Mouse (Mus musculus): ENCODE results near the gene Ipmk.

Gene Ipmk

DNA sequence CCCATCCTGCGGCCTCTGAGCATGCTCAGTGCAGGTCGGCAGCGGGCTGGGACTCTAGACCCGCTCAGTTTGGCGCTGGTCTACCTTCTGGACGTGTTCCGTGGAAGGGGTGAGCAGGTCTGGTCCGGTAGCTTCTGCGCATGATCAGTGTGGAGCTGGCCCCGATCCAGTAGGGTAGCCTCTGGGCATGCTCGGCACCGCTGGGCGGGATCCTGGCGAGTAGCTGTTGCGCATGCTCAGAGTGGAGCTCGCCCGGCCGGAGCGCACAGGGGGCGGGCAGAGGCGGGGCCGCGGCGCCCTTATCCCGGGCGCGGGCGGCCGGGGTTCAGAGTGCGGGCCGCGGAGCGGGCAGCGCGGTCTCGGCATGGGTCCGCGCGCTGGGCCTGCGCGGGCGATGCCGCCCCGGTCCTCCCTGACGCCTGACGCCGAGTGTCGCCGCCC, at the start of gene Ipmk:
Ipmk (plus strand) TSS at position 255 of the 441 bp plus-strand sequence.
- peak; percentile 97 to 98 for DNase-seq (ENCODE audit: low spot score in 2 of 2)

DNA sequence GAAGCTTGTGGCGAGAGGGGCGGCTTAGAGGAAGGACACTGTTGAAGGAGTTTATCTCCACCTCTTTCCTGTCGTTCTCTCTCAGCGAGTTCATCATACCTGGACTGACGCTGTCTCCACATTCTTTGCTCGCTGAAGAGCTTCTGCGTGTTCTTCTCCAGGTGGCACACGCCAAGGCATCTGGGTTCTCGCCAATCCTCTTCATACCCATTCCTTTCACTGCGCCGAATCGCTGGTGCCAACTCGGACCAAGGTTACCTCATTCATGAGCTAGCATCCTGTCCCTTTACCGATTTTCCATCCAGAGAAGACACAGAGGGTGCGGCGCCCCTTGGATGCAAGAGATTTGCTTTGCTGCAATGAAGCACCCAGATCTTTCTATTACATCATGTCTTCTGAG, 47.4 kb upstream of the Ipmk start:
- no peak for DNase-seq (ENCODE audit: low spot score in 2 of 2)

DNA sequence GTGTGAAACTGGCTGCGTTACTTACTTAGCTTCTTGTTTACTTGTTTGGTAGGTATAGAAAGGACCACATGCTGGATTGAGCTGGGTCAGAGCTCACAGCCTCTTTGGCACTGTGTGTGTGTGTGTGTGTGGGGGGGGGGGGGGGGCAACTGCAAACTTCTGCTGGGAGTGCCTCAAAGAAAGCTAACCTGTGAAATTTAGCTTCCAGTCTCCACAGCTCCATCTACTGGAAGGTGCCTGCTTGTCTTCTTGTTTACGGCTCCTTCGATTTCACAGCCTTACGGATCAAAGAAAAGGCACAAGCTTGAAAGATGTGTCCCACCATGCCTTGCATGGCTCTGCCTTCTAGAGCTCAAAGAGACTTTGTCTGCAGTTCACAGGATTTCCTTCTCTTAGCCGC, 45.1 kb upstream of the Ipmk start:
- peak in 1 of 2 experiments; percentile 31 for DNase-seq (ENCODE audit: low spot score in 2 of 2)

DNA sequence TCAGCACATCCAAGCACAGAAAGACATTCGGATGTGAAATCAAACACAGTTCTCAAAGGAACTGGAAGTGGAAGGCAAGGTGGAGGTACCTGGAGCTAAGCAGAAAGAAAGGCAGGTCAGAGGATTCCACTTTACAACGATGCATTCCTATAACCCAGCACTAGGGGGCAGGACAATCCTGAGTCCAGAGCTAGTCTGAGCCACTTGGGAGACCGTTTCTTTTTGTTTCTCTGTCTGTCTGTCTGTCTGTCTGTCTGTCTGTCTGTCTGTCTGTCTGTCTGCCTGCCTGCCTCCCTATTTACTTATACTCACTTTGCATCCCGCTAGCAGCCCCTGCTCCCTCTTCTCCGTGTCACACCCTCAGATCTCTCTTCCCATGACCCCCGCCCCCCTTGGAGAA, 41.4 kb upstream of the Ipmk start:
- DNase-seq (ENCODE audit: low spot score in 2 of 2), result peak; percentile 16 to 56

DNA sequence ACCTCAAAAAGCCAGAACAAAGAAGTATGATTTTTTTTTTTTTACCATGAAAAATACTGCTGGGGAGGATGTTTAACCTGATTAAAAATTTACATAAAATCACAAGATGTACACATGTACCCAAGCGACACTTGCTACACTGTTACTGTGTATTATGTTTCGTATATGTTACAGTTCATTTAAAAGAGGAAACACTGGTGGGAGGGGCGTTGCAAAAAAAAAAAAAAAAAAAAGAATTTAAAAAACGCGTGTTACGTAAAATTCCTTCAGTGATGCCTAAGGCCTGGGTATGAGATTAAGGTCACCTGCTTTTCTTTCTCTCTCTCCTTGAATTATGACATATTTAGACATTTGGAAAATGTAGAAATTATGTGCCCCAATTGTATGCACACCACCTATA, 40.8 kb upstream of the Ipmk start:
- DNase-seq (ENCODE audit: low spot score in 2 of 2), result no peak

DNA sequence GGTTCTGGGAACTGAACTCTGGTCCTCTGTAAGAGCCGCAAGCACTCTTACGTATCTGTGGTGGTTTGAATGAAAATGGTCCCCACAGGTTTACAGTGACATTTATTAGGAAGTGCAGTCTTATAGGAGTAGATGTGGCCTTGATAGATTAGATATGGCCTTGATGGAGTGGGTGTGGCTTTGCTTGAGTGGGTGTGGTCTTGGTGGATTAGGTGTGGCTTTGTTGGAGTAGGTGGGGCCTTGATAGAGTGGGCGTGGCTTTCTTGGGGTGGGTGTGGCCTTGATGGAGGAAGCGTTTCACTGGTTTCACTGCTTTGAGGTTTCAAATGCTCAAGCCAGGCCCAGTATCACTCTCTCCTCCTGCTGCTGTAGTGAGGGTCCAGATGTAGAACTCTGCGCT, 39.4 kb upstream of the Ipmk start:
- no peak for DNase-seq (ENCODE audit: low spot score in 2 of 2)

DNA sequence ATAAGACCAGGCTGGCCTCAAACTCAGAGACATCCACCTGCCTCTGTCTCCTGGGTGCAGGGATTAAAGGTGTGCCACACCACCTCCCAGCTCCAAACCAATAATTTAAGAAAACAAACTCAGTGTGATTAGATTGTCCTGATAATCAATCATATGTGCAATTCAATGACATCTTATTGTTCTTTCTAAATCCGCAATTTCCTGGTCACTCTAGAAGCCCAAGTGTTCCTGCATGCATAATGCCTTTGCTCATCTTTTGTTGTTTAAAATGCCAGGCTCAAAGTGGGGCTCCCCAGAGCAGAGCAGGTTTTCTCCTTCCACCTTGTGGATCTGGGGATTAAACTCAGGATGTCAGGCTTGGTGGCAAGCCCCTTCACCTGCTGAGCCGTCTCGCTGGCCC, 37.3 kb upstream of the Ipmk start:
- DNase-seq (ENCODE audit: low spot score in 2 of 2), result no peak

DNA sequence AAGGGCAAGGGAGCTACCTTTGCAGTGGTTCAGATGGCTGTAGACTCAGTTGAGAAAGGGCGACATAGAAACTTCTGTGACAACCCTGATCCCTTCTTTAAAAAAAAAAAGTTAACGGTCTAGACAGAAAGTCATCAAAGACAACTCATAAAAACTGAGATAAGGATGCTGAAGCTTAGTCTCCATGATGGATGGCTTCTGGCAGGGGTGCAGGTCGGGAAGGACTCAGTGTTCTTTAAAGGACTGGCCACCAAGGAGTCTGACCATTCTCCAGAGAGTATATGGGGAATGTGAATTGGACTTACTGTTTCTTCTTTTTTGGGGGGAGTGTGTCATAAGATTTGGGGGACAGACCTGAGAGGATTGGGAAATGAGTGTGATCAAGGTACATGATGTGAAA, 33.0 kb upstream of the Ipmk start:
- DNase-seq (ENCODE audit: low spot score in 2 of 2), result no peak

DNA sequence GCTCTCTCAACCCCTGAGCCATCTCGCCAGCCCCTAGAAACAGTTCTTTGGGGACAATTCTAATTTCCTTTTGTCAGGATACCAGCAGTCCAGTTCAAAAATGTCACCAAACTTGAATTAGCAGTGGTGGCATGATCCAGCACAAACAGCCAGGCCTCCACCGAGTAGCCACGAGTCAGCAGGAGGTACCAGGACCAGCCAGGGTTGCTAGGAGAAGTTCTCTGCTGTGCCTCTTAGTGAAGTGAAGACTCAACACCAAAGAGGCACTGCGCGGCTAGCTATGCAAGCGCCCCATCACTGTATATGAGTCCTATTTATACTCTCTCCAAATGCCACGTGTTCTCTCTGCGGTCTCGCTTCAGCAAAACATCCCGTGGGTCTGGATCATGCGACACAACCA, 31.5 kb upstream of the Ipmk start:
- no peak for DNase-seq (ENCODE audit: low spot score in 2 of 2)

DNA sequence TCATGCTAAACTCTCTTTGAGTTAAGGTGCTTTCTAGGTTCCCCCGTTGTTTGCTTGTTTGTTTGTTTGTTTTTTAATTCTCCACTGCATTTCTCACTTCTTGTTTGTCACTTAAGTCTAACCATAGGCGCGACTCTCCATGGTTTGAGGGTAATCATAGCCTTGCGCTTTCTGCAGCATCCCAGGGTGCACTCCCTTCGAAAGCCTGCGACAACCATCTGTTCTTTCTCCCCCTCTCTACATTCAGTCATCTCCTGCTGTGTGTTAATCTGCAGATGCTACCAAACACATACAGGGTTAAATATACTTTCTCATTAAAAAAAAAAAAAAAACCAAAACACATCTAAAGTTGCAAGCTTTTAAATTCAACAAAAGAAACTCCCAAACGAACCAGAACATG, 31.1 kb upstream of the Ipmk start:
- no peak for DNase-seq (ENCODE audit: low spot score in 2 of 2)

DNA sequence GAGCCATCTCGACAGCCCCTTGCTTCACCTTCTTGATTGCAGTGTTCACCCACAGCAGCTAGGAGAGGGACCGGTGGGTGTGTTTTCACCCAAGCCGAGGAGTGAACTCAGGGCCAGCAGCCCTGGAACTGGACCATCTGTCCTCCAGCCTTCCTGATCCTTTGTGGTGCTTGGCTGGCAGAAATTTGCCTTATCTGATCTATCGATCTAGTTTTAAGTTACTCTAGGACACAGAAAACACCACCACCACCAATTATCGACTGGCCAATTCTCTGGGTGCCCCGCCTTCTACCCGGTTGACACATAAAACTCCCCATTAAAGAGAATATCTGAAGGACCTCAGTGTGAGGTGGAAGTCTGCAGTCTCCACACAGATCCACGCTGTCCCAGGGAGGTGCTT, 23.9 kb upstream of the Ipmk start:
- no peak for DNase-seq (ENCODE audit: low spot score in 2 of 2)

DNA sequence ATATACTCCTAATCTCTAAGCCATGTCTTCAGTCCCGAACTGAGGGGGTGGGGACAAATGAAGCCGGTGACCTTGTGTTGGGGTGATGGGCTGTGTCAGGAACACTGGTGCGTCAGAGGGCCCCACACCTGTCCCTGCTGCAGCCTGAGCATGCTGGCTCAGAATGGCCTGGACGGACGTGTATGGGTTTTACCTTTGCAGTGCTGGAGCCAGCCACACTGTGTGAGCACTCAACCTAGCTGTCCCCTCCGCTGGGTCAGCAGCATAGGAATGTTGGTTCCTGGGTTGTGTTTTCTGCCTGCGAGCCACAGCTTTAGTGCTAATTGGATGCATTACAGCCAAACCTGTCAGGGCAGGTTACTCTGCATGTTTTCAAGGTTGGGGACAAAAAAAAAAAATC, 21.4 kb upstream of the Ipmk start:
- DNase-seq (ENCODE audit: low spot score in 2 of 2), result no peak

DNA sequence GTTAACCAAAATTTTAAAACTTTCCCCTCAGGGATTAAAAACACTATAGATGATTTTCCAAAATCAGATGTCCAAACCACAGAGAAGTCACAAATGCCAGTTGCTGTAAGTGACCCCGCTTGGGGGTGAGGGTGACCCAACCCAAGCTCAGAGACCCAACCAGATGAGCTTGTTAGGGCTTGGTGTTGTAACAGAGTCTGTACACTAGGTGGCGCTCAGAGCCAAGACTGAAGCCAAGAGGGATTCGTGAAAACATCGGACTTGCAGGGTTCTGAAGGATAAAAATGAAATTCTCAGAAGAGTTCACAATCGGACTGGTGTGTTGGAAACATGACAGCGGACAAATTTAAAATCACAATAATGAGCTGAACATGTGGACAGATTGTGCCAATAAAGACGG, 20.8 kb upstream of the Ipmk start:
- DNase-seq (ENCODE audit: low spot score in 2 of 2), result peak; percentile 62 to 74

DNA sequence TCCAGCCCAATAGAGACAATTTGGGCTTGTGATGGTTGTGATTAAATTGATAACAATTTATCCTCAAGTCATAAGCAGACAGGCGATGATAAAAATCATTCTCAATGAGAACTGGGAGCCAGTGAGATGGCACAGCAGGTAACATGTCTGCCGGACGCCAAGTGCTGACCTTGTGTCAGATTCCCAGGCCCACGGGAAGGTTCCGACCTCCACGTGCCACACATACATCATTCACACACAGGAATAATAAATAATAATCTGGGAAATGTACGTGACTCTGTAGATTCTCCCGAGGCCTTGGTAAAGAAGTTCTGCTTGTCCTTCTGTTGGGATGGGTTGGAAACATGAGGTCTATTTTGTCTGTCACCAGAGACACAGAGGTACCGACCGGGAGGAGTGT, 20.2 kb upstream of the Ipmk start:
- DNase-seq (ENCODE audit: low spot score in 2 of 2), result no peak

DNA sequence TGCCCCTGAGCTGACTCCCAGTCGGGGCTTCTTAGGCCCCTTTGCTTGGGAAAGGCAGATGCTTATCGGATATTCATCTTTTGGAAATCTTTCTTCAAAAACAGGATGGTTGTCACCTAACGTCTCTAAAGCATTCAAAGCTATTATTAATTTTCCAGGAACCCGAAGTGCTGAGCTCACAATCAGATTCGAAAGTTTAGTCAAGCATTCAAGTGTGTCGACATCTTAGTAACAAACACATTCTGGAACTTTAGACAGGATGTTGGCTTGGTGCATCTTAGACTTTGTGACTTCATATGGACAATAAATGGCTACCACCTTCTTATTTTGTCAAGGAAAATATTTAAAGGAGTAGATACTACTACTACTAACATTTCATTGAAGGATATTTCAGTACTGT, 19.2 kb upstream of the Ipmk start:
- no peak for DNase-seq (ENCODE audit: low spot score in 2 of 2)

DNA sequence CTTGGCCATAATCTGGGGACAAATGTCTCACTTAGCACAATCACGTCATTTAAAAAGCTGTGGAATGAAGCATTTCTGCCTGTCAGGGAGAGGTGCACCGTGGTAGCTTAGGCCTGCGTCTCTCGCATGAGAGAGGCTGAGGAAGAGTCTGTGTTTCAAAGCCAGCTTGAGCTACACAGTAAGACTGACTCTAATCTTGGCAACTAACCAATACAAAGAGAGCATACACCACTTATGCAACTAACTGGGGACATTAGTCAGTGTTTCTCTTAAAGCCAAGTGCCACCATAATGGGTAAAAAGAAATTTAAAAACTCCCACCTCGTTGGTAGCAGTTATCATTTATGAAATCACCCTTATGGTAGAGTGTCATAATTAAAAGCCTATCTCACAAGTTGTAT, 18.7 kb upstream of the Ipmk start:
- DNase-seq (ENCODE audit: low spot score in 2 of 2), result no peak

DNA sequence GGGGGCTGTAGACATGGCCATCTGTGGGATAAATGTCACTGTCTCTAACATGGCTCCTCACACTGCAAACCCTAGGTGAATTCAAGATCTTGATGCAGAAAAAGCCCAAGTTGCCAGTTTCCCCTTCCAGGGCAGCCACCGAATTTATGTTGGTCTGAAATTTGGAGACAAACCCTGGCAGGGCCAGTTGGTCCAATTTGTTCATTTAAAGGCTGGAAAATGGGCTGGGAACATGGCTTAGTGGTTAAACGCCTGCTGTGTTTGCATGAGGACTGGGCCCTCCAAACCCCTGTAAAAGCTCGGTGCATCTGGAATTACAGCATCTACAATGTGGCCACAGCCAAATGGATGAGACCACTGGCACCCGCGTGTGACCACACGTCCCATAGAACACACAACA, 18.3 kb upstream of the Ipmk start:
- no peak for DNase-seq (ENCODE audit: low spot score in 2 of 2)

DNA sequence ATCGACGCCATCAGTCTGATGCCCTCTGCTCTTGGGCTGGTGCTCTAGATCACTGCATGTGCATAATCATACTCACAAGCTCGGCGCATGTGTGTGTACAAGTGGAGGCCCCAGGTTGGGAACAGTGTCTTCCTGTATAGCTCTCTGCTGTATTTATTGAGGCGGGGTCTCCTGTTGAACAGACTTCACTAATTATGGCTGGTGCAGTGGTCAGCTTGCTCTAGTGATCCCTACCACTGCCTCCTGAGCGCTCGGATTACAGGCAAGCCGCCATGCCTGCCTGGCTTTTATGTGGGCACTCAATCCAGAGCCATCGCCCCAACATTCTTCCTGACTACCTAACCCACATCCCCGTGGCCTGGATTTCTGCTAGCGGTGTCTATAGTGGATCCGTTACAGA, 17.5 kb upstream of the Ipmk start:
- no peak for DNase-seq (ENCODE audit: low spot score in 2 of 2)

DNA sequence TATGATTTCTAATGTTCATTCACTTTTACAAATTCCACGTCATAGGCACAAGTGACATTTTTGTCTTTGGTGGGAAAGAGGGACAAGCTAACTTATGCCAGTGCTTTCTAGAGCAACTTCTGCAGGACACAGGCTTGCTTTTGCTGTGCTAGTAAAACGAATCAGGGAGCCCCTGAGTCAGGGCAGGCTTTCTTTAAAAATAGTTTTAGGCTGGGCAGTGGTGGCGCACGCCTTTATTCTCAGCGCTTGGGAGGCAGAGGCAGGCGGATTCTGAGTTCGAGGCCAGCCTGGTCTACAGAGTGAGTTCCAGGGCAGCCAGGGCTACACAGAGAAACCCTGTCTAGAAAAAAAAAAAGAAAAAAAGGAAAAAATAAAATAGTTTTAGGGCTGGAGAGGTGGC, 15.7 kb upstream of the Ipmk start:
- no peak for DNase-seq (ENCODE audit: low spot score in 2 of 2)

DNA sequence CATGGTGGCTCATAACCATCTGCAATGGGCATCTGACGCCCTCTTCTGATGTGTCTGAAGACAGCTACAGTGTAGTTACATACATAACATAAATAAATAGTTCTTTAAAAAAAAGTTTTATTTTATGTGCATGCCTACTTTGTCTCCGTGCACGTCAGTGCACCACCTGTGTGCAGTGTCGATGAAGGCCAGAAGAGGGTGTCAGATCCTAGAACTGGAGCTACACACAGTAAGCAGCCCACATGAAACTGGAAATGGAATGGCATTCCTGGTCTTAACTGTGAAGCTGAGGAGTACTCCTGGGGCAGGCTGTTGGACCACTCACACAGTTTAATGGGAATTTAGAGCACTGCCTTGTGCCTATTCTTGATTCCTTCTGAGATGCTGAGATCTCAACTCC, 15.2 kb upstream of the Ipmk start:
- no peak for DNase-seq (ENCODE audit: low spot score in 2 of 2)

DNA sequence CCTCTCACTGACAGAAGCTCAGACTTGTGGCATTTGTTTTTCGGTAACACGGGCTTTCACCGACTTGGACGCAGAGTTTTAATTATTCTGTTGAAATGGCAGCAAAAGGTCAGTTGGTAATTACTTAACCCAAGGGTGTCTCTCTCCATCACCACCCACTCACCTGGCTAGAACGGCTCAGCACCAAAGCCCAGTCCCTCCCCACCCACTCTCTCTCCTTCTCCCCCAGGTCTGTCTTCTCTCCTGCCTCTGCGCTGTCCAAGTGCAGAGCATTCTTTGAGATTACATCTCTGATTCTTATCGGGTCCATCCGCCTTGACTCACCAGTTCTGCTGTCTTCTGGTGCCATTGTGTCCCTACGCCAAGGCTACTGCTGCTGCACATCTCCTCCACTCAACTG, 14.7 kb upstream of the Ipmk start:
- DNase-seq (ENCODE audit: low spot score in 2 of 2), result no peak

DNA sequence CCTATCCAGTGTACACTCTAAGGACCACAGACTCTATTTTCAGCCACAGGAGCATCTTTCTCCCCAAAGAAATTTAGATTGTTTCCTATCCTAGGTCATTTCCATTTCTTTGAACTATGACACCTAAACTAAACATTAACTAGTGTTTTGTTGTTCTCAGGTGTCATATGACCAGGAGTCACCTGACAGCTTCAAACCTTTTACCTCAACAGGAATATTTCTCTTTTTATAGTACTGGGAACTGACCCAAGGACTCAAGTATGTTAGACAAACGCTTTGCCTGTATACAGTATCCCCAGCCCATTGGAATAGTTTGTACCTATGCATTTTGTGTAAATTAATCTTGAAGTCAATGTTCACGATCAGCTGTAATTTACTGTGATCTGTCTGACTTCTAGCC, 9.8 kb upstream of the Ipmk start:
- no peak for DNase-seq (ENCODE audit: low spot score in 2 of 2)

DNA sequence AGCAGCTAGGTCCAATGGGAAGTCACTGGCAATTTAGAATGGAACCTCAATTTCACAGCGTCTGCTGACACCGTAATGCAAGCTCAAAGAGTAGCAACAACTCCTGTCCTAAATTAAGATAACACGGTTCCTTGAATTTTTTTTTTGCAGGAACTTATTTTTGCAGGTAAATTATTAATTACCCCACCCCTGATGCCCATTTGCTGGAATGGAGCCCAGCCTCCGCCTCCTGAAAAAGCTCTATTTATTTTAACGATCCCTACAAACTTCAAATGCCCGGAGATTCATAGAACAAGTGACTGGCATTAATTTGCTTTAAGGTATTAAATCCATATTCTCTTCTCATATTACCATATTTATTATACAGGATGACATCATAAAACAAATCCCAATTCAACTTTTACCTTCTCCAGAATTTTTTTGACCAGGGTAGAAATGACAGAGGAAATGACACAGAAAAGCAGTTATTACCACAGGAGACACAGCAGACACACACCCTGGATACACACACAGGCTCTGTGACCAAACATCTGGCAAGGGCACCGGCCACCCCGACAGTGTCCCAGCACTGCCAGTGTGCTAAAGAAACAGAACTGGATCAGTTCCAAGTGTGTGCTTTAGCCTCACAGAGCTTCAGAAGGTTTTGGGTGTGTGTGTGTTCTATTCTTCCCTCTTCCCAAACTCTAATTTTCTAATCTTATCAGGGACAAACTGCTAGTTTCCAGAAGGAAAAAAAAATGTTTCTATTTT, 9.2 kb upstream of the Ipmk start:
- no peak for DNase-seq (ENCODE audit: low spot score in 2 of 2)

DNA sequence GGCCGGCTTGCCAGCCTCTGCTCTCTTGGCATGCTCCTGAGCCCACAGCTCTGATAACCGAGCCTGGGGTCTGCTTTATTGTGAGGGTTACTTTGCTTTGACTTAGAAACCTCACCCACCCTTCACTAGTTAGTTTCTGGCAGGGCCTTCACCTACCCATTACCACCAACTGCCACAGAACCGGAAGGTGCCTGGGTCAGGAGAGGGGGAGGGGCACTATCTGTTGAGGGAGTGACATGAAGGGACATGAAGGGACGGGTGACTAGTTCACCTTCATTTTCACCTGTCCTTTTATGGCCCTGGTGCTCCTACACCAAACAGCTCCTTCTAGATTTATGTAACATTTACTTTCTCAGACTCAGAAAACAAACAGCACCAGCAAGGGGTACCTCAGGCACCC, 8.1 kb upstream of the Ipmk start:
- no peak for DNase-seq (ENCODE audit: low spot score in 2 of 2)
